Mouse (Mus musculus) midbrain, postnatal 0 days (tissue): ENCODE data around the gene Zfand3. TPM values are rescaled to one million over a fixed set of nuclear protein-coding genes. Genes with fewer than 3 reads are reported as not detected.

ENCODE experiments used
- ATAC-seq: fragments of 200-750 bp; cut with Nextera tagmentation; 2 replicates; pipeline ENCODE4 v1.8.0; 2017; ENCODE audit warnings: moderate number of reproducible peaks, mild to moderate bottlenecking, moderate TSS enrichment, moderate library complexity; ENCODE audit not compliant: low FRiP score
- DNase-seq: peaks from one replicate; pipeline ENCODE4 v3.0.0-alpha.2; 2015; ENCODE audit warnings: low spot score
- H3K27ac ChIP-seq: fragments of 300-500 bp; sonication (generic); 2 replicates; pipeline ENCODE4 v1.5.1; 2014; ENCODE audit warnings: low read depth, mild to moderate bottlenecking, low read length, mixed read lengths
- H3K27me3 ChIP-seq: fragments of 300-500 bp; sonication (generic); 2 replicates; pipeline ENCODE4 v1.6.1; 2014; ENCODE audit warnings: low read length, control low read depth, mixed read lengths; ENCODE audit not compliant: insufficient read depth
- H3K36me3 ChIP-seq: fragments of 300-500 bp; sonication (generic); 2 replicates; pipeline ENCODE4 v1.6.1; 2014; ENCODE audit warnings: low read length, control low read depth, mixed read lengths; ENCODE audit not compliant: insufficient read depth
- H3K4me1 ChIP-seq: fragments of 300-500 bp; sonication (generic); 2 replicates; pipeline ENCODE4 v1.6.1; 2014; ENCODE audit warnings: mild to moderate bottlenecking, control low read depth, antibody characterized with exemption, low read length, mixed read lengths; ENCODE audit not compliant: insufficient read depth
- H3K4me2 ChIP-seq: fragments of 300-500 bp; sonication (generic); 2 replicates; pipeline ENCODE4 v1.6.1; 2014; ENCODE audit warnings: low read depth, mild to moderate bottlenecking, low read length, mixed read lengths; ENCODE audit not compliant: poor library complexity, severe bottlenecking
- H3K4me3 ChIP-seq: fragments of 300-500 bp; sonication (generic); 2 replicates; pipeline ENCODE4 v1.5.1; 2014; ENCODE audit warnings: low read depth, mild to moderate bottlenecking, low read length, moderate library complexity
- H3K9ac ChIP-seq: fragments of 300-500 bp; sonication (generic); replicated peaks from 2 replicates; pipeline ENCODE4 v1.6.1; 2014; ENCODE audit warnings: mild to moderate bottlenecking, low read length, moderate library complexity, mixed read lengths; ENCODE audit not compliant: poor library complexity, severe bottlenecking
- H3K9me3 ChIP-seq: fragments of 300-500 bp; sonication (generic); 2 replicates; pipeline ENCODE4 v1.6.1; 2016; ENCODE audit warnings: low read length, control low read depth
- CTCF ChIP-seq: IDR thresholded peaks from 2 replicates; pipeline ENCODE4 v1.5.1; 2016; ENCODE audit warnings: antibody characterized with exemption, mild to moderate bottlenecking
- WGBS: fragments of 180-500 bp; shearing (Covaris S2); extraction: QIAGEN DNeasy Blood & Tissue Kit; methylation state at CpG from one replicate; pipeline ENCODE4 v1.1.7; 2014; 5-methylcytosine and 5-hydroxymethylcytosine counted together
- polyA plus RNA-seq: library from polyadenylated mRNA; unstranded; fragments of >200 nt; fragmentation: Nextera tagmentation; extraction: Ambion mirVana; gene quantifications from 2 replicates; pipeline ENCODE4 v1.2.1, GENCODE M21; 2015
- total RNA-seq: library from RNA; depleted of rRNA; stranded (reverse); fragments of >200 nt; gene quantifications from 2 replicates; pipeline ENCODE4 v1.2.3, GENCODE M21; 2014

Gene Zfand3
- total and polyA plus RNA-seq, 2 experiments from 2014 or later: 41.3 to 72.2 TPM

- no peak for TF ChIP-seq CTCF
- Histone ChIP-seq H3K4me1 (no peaks in the 10 kb centered on the region), H3K27me3 (no peaks in the 10 kb centered on the region), H3K27ac (no peak overlapping the region), H3K9ac (no peak overlapping the region), H3K9me3 (no peaks in the 10 kb centered on the region), H3K36me3 (no peaks in the 10 kb centered on the region), H3K4me3 (no peak overlapping the region), H3K4me2 (no peak overlapping the region)
- 98% methylated on average over 5 of the region's 5 CpGs for WGBS
- no peak for DNase-seq
- no peak for ATAC-seq
These were observed 98.5 kb downstream of the Zfand3 start for GRCm38 (mm10) chr17:30103005-30103404.

GRCm38 (mm10) chr17:30103641-30104165 lies 99.2 kb downstream of the Zfand3 start:
- Histone ChIP-seq H3K4me1 (no peaks in the 10 kb centered on the region), H3K27ac (no peak overlapping the region), H3K9me3 (no peaks in the 10 kb centered on the region), H3K9ac (no peak overlapping the region), H3K36me3 (no peaks in the 10 kb centered on the region), H3K4me2 (no peak overlapping the region), H3K27me3 (no peaks in the 10 kb centered on the region), H3K4me3 (no peak overlapping the region)
- DNase-seq: no peak
- no peak for TF ChIP-seq CTCF
- WGBS: 80% methylated on average over 4 of the region's 4 CpGs
- ATAC-seq: no peak

- Histone ChIP-seq H3K4me1 (no peaks in the 10 kb centered on the region), H3K9me3 (no peaks in the 10 kb centered on the region), H3K27me3 (no peaks in the 10 kb centered on the region), H3K4me2 (no peak overlapping the region), H3K27ac (no peak overlapping the region), H3K4me3 (no peak overlapping the region), H3K9ac (no peak overlapping the region), H3K36me3 (no peaks in the 10 kb centered on the region)
- 92% methylated on average over 3 of the region's 3 CpGs for WGBS
- TF ChIP-seq CTCF: peak; percentile 67
- DNase-seq (peak; percentile 42), ATAC-seq (no peak)
These were observed 100.8 kb downstream of the Zfand3 start for GRCm38 (mm10) chr17:30105369-30105768.

DNA sequence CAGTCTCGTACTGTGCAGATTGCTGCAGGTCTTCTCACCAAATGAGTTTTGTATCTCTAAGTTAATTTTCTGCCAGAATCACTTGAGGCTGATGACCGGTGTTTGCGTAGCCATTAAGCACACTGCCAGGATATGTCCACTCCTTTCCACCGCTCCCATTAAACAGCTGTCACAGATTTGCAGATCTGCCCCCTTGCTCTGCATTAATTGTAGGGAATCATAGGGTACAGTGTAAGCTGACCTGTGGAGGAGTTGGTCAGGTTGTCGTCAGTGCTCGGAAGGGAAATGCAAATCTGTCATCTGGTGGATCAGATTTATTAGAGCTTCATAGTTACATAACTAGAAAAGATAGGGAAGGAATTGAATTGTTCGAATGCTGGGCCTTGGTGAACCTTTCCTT lies 106.1 kb downstream of the Zfand3 start:
- Histone ChIP-seq H3K4me3 (no peak overlapping the region), H3K9me3 (no peaks in the 10 kb centered on the region), H3K4me1 (no peaks in the 10 kb centered on the region), H3K9ac (no peak overlapping the region), H3K27ac (no peak overlapping the region), H3K4me2 (no peak overlapping the region), H3K36me3 (no peaks in the 10 kb centered on the region), H3K27me3 (no peaks in the 10 kb centered on the region)
- DNase-seq (no peak), ATAC-seq (no peak)
- TF ChIP-seq CTCF: no peak
- 60% methylated on average over 7 of the region's 7 CpGs for WGBS

DNA sequence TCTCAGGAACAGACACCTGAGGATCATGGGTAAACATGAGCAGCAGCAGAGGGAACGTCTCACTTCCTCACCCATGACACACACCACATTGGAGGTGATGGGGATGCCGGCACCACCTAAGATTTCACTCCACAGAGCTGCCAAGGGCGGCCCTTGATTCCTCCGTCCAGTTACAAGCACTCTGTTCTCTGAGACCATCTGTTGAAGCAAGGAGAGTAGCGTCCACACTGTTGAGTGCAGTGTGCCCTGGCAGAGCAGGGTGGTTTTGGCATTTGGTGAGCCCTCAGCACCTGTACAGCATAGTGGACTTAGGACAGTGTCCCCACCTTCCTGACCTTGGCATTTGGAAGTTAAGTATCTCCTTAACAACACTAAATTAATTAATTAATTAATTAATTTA lies 107.0 kb downstream of the Zfand3 start:
- H3K36me3 ChIP-seq: no peaks in the 10 kb centered on the region
- no peaks in the 10 kb centered on the region for H3K4me1 ChIP-seq
- H3K4me2 ChIP-seq: no peak overlapping the region
- no peaks in the 10 kb centered on the region for H3K27me3 ChIP-seq
- no peak overlapping the region for H3K27ac ChIP-seq
- no peaks in the 10 kb centered on the region for H3K9me3 ChIP-seq
- no peak overlapping the region for H3K9ac ChIP-seq
- TF ChIP-seq CTCF: no peak
- no peak for ATAC-seq
- no peak for DNase-seq
- 75% methylated on average over 5 of the region's 5 CpGs for WGBS
- H3K4me3 ChIP-seq: no peak overlapping the region

DNA sequence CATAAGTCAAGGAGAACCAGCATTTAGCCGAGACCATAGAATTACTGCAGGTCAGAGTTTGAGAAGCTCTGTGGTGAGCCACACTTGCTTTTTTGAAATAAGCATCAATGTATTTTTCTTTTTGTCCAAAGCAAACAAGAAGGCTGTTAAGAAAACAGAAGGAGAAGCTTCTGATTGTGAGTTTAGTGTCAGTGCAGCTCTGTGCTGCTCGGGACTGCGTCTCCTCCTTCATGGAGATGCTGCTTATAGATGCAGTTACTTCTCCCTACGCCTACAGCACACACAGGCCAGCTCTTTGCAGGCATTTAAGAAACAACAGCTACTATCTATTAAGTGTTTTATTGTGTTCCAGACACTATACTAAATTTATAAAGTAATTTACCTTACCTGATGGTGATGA lies 107.5 kb downstream of the Zfand3 start:
- 74% methylated on average over 4 of the region's 4 CpGs for WGBS
- Histone ChIP-seq H3K27ac (no peak overlapping the region), H3K27me3 (no peaks in the 10 kb centered on the region), H3K4me3 (no peak overlapping the region), H3K9ac (no peak overlapping the region), H3K36me3 (no peaks in the 10 kb centered on the region), H3K4me2 (no peak overlapping the region), H3K9me3 (no peaks in the 10 kb centered on the region), H3K4me1 (no peaks in the 10 kb centered on the region)
- no peak for TF ChIP-seq CTCF
- no peak for DNase-seq
- no peak for ATAC-seq
